Comparison of ENCODE assay signal across 16 mouse cellular contexts in the genomic region with DNA sequence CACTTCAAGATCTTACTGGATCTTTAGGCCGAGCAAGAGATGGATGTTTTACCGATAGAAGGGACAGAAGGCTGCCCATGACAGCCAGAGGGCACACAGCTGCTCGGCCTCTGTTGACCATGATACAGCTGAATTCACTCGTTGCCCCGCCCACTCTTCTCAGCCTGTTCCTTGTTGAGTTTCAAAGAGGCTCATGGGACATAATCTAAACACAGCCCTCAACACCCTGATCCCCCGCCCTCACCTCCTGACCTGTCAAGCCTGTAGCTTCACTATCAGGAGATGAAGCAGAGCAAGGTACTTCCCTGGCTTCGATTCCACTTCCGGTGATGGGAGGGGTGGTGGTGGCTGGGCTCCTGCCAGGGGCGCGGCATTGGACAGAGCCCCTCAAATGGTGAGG. TPM values are rescaled to one million over a fixed set of nuclear protein-coding genes. Genes with fewer than 3 reads are reported as not detected.
DNase-seq lines count a peak whose midpoint lies in the region; ATAC-seq and TF ChIP-seq lines count a peak whose summit lies in the region.
"Had no signal": no experiment of that assay in that cellular context is flagged by ENCODE, and none has a peak within 500 bp of the region (broad histone marks: within the 10 kb centered on the region; RNA-seq: fewer than 3 reads in every experiment).

No protein-coding gene starts in this region.

- WGBS in heart, embryonic 11.5 days (ENCODE audit: insufficient replicate concordance), result 29% methylated on average over 10 of the region's 10 CpGs
- 7% methylated on average over 10 of the region's 10 CpGs for WGBS in lung, embryonic 14.5 days
- 7% methylated on average over 10 of the region's 10 CpGs for WGBS in lung, adult 2 months
- WGBS in intestine, postnatal 0 days, result 8% methylated on average over 10 of the region's 10 CpGs
- 10% methylated on average over 10 of the region's 10 CpGs for WGBS in stomach, embryonic 14.5 days

- no peak overlapping the region for H3K27ac ChIP-seq in heart, embryonic 11.5 days (ENCODE audit: low read depth, low read length)
- H3K27ac ChIP-seq in lung, embryonic 14.5 days (ENCODE audit: low read depth), result peak overlapping the region; percentile 12; the same call in 1 of the 2 replicates
- no peak overlapping the region; the same call in 1 of the 2 replicates for H3K27ac ChIP-seq in intestine, postnatal 0 days (ENCODE audit: low read depth, low read length)
- peak overlapping the region; percentile 84 for H3K27ac ChIP-seq in stomach, embryonic 14.5 days (ENCODE audit: low read length)
- H3K27ac ChIP-seq: forebrain, embryonic 10.5 days; liver, embryonic 14.5 days had no signal

- peaks cover 10% of the 10 kb centered on the region for H3K27me3 ChIP-seq in heart, embryonic 11.5 days (ENCODE audit: control insufficient read depth, insufficient read depth, low read length)
- peaks cover 12% of the 10 kb centered on the region; the same call in 1 of the 2 replicates for H3K27me3 ChIP-seq in lung, embryonic 14.5 days (ENCODE audit: insufficient read depth, low read length)
- peaks cover 17% of the 10 kb centered on the region; the same call in 1 of the 2 replicates for H3K27me3 ChIP-seq in intestine, postnatal 0 days (replicated peaks; ENCODE audit: control insufficient read depth, insufficient read depth, low read length)
- no peaks in the 10 kb centered on the region for H3K27me3 ChIP-seq in stomach, embryonic 14.5 days (ENCODE audit: control insufficient read depth, insufficient read depth, low read length)
- H3K27me3 ChIP-seq: Patski had no signal

- TF ChIP-seq CTCF in lung, embryonic 14.5 days (IDR thresholded peaks at IDR 0.05; ENCODE audit: low read depth), result no peak
- TF ChIP-seq CTCF in lung, adult 2 months (IDR thresholded peaks at IDR 0.05; ENCODE audit: insufficient read depth, low read length), result no peak
- 0 out of 2 replicates have a peak, but pooled peaks have one; percentile 20 for TF ChIP-seq CTCF in intestine, postnatal 0 days (IDR thresholded peaks at IDR 0.05; ENCODE audit: low read depth)

- H3K4me2 ChIP-seq in heart, embryonic 11.5 days, result peak overlapping the region; percentile 44
- peak overlapping the region; percentile 41 for H3K4me2 ChIP-seq in lung, embryonic 14.5 days
- H3K4me2 ChIP-seq in intestine, postnatal 0 days (replicated peaks; ENCODE audit: low read depth), result peak overlapping the region; percentile 35
- H3K4me2 ChIP-seq in stomach, embryonic 14.5 days (replicated peaks; ENCODE audit: low read depth, low read length), result peak overlapping the region; percentile 3

- no peak for ATAC-seq in heart, embryonic 11.5 days (replicated peaks; ENCODE audit: insufficient number of reproducible peaks, low FRiP score, low TSS enrichment)
- ATAC-seq in lung, embryonic 14.5 days (ENCODE audit: insufficient read depth), result peak; percentile 39; the same call in 1 of the 2 replicates
- peak; percentile 55 for ATAC-seq in intestine, postnatal 0 days
- 0 out of 2 replicates have a peak, but pooled peaks have one; percentile 34 for ATAC-seq in stomach, embryonic 14.5 days (ENCODE audit: insufficient number of reproducible peaks, insufficient read depth, low FRiP score, low read depth)
- ATAC-seq: Patski had no signal

- H3K9ac ChIP-seq in heart, embryonic 11.5 days (ENCODE audit: low read depth, low read length), result no peak overlapping the region
- no peak overlapping the region for H3K9ac ChIP-seq in lung, embryonic 14.5 days
- no peak overlapping the region for H3K9ac ChIP-seq in intestine, postnatal 0 days (ENCODE audit: low read depth, low read length)
- H3K9ac ChIP-seq in stomach, embryonic 14.5 days (replicated peaks; ENCODE audit: low read depth, low read length), result no peak overlapping the region
- H3K9ac ChIP-seq: liver, embryonic 14.5 days had no signal

- no peak for TF ChIP-seq POLR2A in lung, adult 2 months (IDR thresholded peaks at IDR 0.05; ENCODE audit: borderline replicate concordance, extremely low read depth, low read depth, low read length)

- H3K4me3 ChIP-seq in heart, embryonic 11.5 days (ENCODE audit: low read depth, low read length), result no peak overlapping the region
- H3K4me3 ChIP-seq in lung, embryonic 14.5 days (ENCODE audit: low read depth, low read length), result no peak overlapping the region
- no peak overlapping the region for H3K4me3 ChIP-seq in lung, adult 2 months (replicated peaks; ENCODE audit: extremely low read depth, low read depth, low read length)
- 0 out of 2 replicates have a peak overlapping the region, but pooled peaks have one; percentile 1 for H3K4me3 ChIP-seq in intestine, postnatal 0 days (ENCODE audit: low read depth, low read length)
- no peak overlapping the region for H3K4me3 ChIP-seq in stomach, embryonic 14.5 days (ENCODE audit: low read depth, low read length)
- H3K4me3 ChIP-seq: forebrain, embryonic 10.5 days; myocyte had no signal

- intact Hi-C loops in heart, postnatal 36 days (cut with DNase I), result no loop called here

- H3K36me3 ChIP-seq in heart, embryonic 11.5 days (ENCODE audit: control insufficient read depth, insufficient read depth, low read length), result no peaks in the 10 kb centered on the region
- no peaks in the 10 kb centered on the region for H3K36me3 ChIP-seq in lung, embryonic 14.5 days (ENCODE audit: insufficient read depth)
- H3K36me3 ChIP-seq in intestine, postnatal 0 days (ENCODE audit: control insufficient read depth, insufficient read depth), result no peaks in the 10 kb centered on the region
- H3K36me3 ChIP-seq in stomach, embryonic 14.5 days (ENCODE audit: control insufficient read depth, insufficient read depth, low read length), result no peaks in the 10 kb centered on the region
- H3K36me3 ChIP-seq: forebrain, embryonic 10.5 days had no signal

- H3K9me3 ChIP-seq in heart, embryonic 11.5 days (replicated peaks; ENCODE audit: control insufficient read depth, low read length), result peaks cover 4% of the 10 kb centered on the region; the same call in 1 of the 2 replicates
- H3K9me3 ChIP-seq in lung, embryonic 14.5 days (ENCODE audit: low read depth, low read length), result no peaks in the 10 kb centered on the region
- H3K9me3 ChIP-seq in intestine, postnatal 0 days (ENCODE audit: control insufficient read depth), result no peaks in the 10 kb centered on the region
- H3K9me3 ChIP-seq in stomach, embryonic 14.5 days (ENCODE audit: control insufficient read depth, low read depth, low read length), result no peaks in the 10 kb centered on the region; the same call in 1 of the 2 replicates

- DNase-seq in heart, postnatal 36 days, result no peak
- peak; percentile 55 for DNase-seq in lung, embryonic 14.5 days
- no peak for DNase-seq in lung, adult 2 months
- DNase-seq in adrenal gland, adult 18-20 months (ENCODE audit: low spot score in 2 of 2), result no peak
- DNase-seq in thymus, postnatal 14 days, result no peak
- DNase-seq: cerebellum, postnatal 25 days; layer of hippocampus, adult 9-11 months had no signal

- H3K4me1 ChIP-seq in heart, embryonic 11.5 days (ENCODE audit: control insufficient read depth, insufficient read depth, low read length), result peaks cover 2% of the 10 kb centered on the region; the same call in 1 of the 2 replicates
- H3K4me1 ChIP-seq in lung, embryonic 14.5 days (ENCODE audit: insufficient read depth), result peaks cover 8% of the 10 kb centered on the region
- 0 out of 2 replicates have a peak, but pooled peaks cover 4% of the 10 kb centered on the region for H3K4me1 ChIP-seq in lung, adult 2 months (ENCODE audit: control insufficient read depth, insufficient read depth, low read length)
- peaks cover 12% of the 10 kb centered on the region; the same call in 1 of the 2 replicates for H3K4me1 ChIP-seq in intestine, postnatal 0 days (replicated peaks; ENCODE audit: control insufficient read depth, insufficient read depth, low read length)
- peaks cover 34% of the 10 kb centered on the region for H3K4me1 ChIP-seq in stomach, embryonic 14.5 days (ENCODE audit: control insufficient read depth, insufficient read depth, low read length)

RNA-seq across cellular contexts. Expression of gene Pitx1, which starts 11.8 kb away (rescaled TPM):
- polyA plus RNA-seq in heart, embryonic 11.5 days (2014; fragmentation: Nextera tagmentation; extraction: Ambion mirVana), result 0.51 and 1.2 TPM in 2 replicates
- not detected for total RNA-seq in heart, postnatal 36 days (2021)
- polyA plus RNA-seq in lung, embryonic 14.5 days (2014; fragmentation: Nextera tagmentation; extraction: Ambion mirVana), result 0.28 TPM in 1 of 2 replicates, not detected in the other
- polyA plus RNA-seq in lung, adult 2 months (2012; rRNA removed), result 0.14 and 26.6 TPM in 2 replicates
- 5.9 and 8.2 TPM in 2 replicates for polyA plus RNA-seq in intestine, postnatal 0 days (2015; fragmentation: Nextera tagmentation; extraction: Ambion mirVana)
- polyA plus RNA-seq in stomach, embryonic 14.5 days (2014; fragmentation: Nextera tagmentation; extraction: Ambion mirVana), result 262 and 263 TPM in 2 replicates
- not detected for total RNA-seq in adrenal gland, adult 18-20 months (2021)
- polyA plus RNA-seq: C2C12; gonadal fat pad, adult 2 months; myocyte; Patski had no signal

Comparison
In these comparisons a context has a peak if more than half of its experiments do, and no peak if none do; other contexts are left out.
1. H3K27ac ChIP-seq: peak in lung, embryonic 14.5 days (single experiment) and stomach, embryonic 14.5 days (single experiment); none in heart, embryonic 11.5 days (single experiment) and intestine, postnatal 0 days (single experiment).
2. Peak in every context shown above with its lines, with median percentiles within 50 percentile points of each other: H3K4me2 ChIP-seq.